Mouse (Mus musculus): ENCODE results near the gene Srgap3.

The Srgap3 gene

DNA sequence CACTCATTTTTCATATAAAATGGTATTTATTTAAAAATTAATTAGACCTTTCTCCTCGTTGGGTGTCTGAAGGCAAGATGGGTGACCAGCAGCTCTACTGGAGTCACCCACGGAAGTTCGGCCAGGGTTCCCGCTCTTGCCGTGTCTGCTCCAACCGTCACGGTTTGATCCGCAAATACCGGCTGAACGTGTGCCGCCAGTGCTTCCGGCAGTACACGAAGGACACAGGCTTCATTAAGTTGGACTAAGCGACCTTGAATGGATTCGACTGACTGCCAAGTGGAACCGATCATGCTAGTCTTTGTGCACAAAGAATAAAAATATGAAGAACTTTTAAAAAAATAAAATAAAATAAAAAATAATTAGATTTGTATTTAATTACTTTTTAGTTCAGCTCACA, 29.1 kb upstream of the Srgap3 start:
- peaks cover 27% of the 10 kb centered on the region for H3K4me1 ChIP-seq (replicated peaks; ENCODE audit: low read depth, low read length)
- H3K9me3 ChIP-seq (ENCODE audit: low read length) = no peaks in the 10 kb centered on the region
- no peak overlapping the region for H3K4me3 ChIP-seq (replicated peaks; ENCODE audit: low read length)
- TF ChIP-seq POU5F1 (IDR thresholded peaks at IDR 0.05; ENCODE audit: borderline replicate concordance, low read length) (no peak), CTCF (conservative IDR thresholded peaks at IDR 0.05; ENCODE audit: low read length) (no peak), NANOG (IDR thresholded peaks at IDR 0.05; ENCODE audit: borderline replicate concordance, low read length) (no peak)
- no peaks in the 10 kb centered on the region for H3K27me3 ChIP-seq (ENCODE audit: insufficient read depth, low read length)
- no peaks in the 10 kb centered on the region for H3K36me3 ChIP-seq (ENCODE audit: insufficient read depth, low read length)

DNA sequence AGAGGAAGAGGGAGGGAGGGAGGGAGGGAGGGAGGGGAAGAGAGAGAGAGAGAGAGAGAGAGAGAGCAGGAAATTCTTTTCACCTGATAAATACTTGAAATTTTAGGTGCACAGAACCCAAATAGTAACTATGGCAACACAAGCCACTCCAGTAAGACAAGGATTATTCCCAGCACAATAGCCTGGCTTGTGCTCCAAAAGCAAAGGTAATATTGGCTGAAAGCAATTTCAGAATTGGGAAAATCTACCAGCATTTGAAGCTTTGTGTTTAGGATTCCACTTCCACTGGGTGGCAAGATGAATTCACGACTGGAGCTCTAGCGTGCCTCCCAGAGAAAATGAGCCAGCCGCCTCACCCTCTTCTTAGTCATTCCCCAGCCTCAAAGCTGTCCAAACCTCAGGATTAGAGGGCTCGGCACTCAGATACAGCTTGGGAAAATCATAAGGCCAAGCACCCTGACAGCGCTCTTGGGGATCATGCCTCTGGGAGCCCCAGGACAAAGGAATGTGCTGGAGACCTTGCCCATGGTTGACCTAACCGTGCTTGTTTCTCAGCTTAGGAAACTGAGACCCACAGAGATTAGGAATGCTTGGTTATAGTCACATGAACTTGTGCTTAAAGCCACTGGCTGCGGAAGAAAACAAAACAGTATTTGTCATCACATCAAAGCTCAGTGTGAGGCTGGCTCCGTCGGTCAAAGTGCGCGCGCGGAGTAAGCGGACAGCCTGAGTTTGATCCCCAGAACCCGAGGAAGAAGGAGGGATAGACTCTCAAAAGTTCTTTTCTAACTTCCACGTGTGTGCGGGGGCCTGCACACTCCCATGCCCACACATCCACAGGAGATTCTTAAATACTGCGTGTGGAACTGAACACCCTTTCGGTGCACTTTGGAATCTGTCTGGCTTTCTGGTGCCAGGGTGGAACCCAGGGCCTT, 27.0 kb upstream of the Srgap3 start:
- Histone ChIP-seq H3K27me3 (ENCODE audit: insufficient read depth, low read length) (no peaks in the 10 kb centered on the region), H3K36me3 (ENCODE audit: insufficient read depth, low read length) (no peaks in the 10 kb centered on the region), H3K4me3 (replicated peaks; ENCODE audit: low read length) (peak overlapping the region; percentile 60), H3K4me1 (replicated peaks; ENCODE audit: low read depth, low read length) (peaks cover 39% of the 10 kb centered on the region), H3K9me3 (ENCODE audit: low read length) (no peaks in the 10 kb centered on the region)
- TF ChIP-seq CTCF (conservative IDR thresholded peaks at IDR 0.05; ENCODE audit: low read length) (no peak), NANOG (IDR thresholded peaks at IDR 0.05; ENCODE audit: borderline replicate concordance, low read length) (no peak), POU5F1 (IDR thresholded peaks at IDR 0.05; ENCODE audit: borderline replicate concordance, low read length) (no peak)

DNA sequence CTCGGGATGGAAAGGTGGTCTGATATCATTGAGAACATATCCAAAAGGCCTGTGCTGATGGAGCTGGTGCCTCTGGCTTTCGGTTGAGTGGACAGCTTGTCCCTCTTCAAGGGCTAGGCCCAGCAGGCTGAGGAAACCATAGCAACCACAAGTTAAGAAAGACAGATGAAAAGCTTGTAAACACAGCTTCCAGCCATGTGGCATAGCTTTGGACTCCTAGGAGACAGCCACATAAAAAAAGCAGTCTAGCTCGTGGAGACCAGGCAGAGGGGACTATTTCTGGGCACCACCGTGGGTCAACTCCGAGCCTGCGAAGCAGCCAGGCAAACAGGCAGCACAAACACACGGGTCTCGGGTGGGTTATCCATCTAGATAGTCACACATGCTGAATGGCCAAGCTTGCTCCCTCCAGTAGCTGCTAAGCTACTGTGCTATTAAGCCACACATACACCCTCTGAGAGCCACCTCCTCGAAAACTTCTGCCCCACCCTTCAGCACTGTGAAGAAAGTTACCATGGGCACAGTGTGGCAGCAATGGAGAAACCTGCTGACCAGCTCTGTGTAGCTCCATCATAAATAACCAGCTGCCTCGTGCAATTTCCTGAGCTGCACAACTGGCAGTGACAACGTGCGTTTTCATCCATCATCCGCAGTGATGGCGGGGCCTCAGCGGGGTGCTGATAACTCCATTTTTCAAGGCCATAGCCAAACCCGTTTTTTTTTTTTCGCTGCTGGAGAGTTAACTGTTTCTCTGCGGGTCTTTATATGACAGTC, 26.0 kb upstream of the Srgap3 start:
- H3K36me3 ChIP-seq (ENCODE audit: insufficient read depth, low read length) = no peaks in the 10 kb centered on the region
- H3K4me1 ChIP-seq (replicated peaks; ENCODE audit: low read depth, low read length) = peaks cover 39% of the 10 kb centered on the region
- no peaks in the 10 kb centered on the region for H3K9me3 ChIP-seq (ENCODE audit: low read length)
- no peaks in the 10 kb centered on the region for H3K27me3 ChIP-seq (ENCODE audit: insufficient read depth, low read length)
- TF ChIP-seq CTCF (conservative IDR thresholded peaks at IDR 0.05; ENCODE audit: low read length) = no peak
- no peak for TF ChIP-seq POU5F1 (IDR thresholded peaks at IDR 0.05; ENCODE audit: borderline replicate concordance, low read length)
- no peak for TF ChIP-seq NANOG (IDR thresholded peaks at IDR 0.05; ENCODE audit: borderline replicate concordance, low read length)
- H3K4me3 ChIP-seq (replicated peaks; ENCODE audit: low read length) = 0 out of 2 replicates have a peak overlapping the region, but pooled peaks have one; percentile 10

DNA sequence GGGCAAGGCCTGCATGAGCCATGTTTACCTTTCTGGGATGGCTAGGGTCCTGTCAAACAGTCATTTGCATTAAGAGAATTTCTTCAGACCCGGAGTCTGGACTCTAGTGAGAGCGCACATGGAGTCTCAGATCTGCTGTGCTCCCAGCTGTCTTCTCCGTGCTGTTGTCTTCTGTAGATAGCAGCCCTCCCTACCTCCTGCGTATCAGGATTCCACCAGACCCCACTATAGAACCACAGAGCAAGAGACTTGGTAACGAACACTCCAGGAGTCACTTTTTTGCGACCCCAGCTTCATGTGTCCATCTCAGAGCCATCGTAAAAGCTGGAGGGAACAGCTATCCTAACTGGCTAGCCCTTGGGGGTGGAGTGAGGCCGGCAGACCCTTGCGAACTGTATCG, 25.1 kb upstream of the Srgap3 start:
- peaks cover 38% of the 10 kb centered on the region for H3K4me1 ChIP-seq (replicated peaks; ENCODE audit: low read depth, low read length)
- TF ChIP-seq POU5F1 (IDR thresholded peaks at IDR 0.05; ENCODE audit: borderline replicate concordance, low read length) (no peak), NANOG (IDR thresholded peaks at IDR 0.05; ENCODE audit: borderline replicate concordance, low read length) (no peak), CTCF (conservative IDR thresholded peaks at IDR 0.05; ENCODE audit: low read length) (no peak)
- H3K27me3 ChIP-seq (ENCODE audit: insufficient read depth, low read length) = no peaks in the 10 kb centered on the region
- no peak overlapping the region for H3K4me3 ChIP-seq (replicated peaks; ENCODE audit: low read length)
- no peaks in the 10 kb centered on the region for H3K36me3 ChIP-seq (ENCODE audit: insufficient read depth, low read length)
- H3K9me3 ChIP-seq (ENCODE audit: low read length) = no peaks in the 10 kb centered on the region

DNA sequence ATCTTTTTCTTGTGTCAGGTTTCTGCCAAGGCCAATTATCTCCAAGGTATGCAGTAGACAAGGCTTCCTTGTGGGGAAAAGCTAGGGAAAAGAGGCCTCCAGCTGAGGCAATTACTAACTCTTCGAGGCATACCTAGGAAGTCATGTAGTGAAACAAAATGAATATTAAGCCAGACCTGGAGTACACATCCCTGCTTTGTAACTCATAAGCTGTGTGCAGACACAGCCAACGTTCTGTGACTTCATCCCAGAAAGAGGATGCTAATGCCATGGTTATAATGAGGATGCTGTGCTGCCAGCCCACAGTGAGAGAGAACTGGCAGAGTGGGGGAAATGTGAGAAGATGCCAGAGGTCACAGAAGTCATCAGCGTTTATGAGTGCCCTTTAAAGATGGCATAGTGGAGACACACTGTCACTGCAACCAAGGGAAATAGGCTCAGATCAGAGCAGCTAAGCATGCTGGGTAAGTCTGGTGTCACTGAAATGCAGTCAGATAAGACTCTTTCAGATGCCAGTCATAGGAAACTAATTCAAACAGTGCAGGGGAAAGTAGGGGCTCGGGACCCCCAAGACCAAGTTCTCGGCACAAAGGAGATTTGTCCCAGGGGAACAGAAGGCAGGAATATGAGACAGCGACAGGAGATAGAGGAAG, 24.2 kb upstream of the Srgap3 start:
- H3K4me3 ChIP-seq (replicated peaks; ENCODE audit: low read length) = no peak overlapping the region
- H3K36me3 ChIP-seq (ENCODE audit: insufficient read depth, low read length) = no peaks in the 10 kb centered on the region
- no peak for TF ChIP-seq POU5F1 (IDR thresholded peaks at IDR 0.05; ENCODE audit: borderline replicate concordance, low read length)
- no peak; the same call in 1 of the 2 replicates for TF ChIP-seq CTCF (conservative IDR thresholded peaks at IDR 0.05; ENCODE audit: low read length)
- no peak for TF ChIP-seq NANOG (IDR thresholded peaks at IDR 0.05; ENCODE audit: borderline replicate concordance, low read length)
- H3K9me3 ChIP-seq (ENCODE audit: low read length) = no peaks in the 10 kb centered on the region
- no peaks in the 10 kb centered on the region for H3K27me3 ChIP-seq (ENCODE audit: insufficient read depth, low read length)
- peaks cover 31% of the 10 kb centered on the region for H3K4me1 ChIP-seq (replicated peaks; ENCODE audit: low read depth, low read length)

DNA sequence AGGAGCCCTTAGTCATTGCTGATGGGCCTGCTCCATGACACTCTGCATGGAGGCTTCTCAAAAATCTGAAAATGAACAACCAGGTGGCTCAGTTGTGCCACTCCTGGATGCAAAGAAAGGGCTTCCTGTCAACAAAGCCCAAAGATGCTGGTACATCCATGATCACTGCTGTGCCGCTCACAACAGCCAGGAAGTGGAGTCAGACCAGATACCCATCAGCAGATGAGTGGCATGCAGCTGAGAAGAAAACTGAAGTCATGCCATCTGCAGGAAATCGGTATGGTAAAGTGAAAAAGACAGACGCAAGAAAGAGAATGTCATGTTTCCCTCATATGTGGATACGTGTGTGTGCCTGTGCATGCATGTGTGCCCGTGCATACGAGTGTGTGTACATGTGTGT, 20.3 kb upstream of the Srgap3 start:
- no peak overlapping the region for H3K4me3 ChIP-seq (replicated peaks; ENCODE audit: low read length)
- no peaks in the 10 kb centered on the region for H3K36me3 ChIP-seq (ENCODE audit: insufficient read depth, low read length)
- H3K27me3 ChIP-seq (ENCODE audit: insufficient read depth, low read length) = no peaks in the 10 kb centered on the region
- H3K9me3 ChIP-seq (ENCODE audit: low read length) = no peaks in the 10 kb centered on the region
- TF ChIP-seq CTCF (conservative IDR thresholded peaks at IDR 0.05; ENCODE audit: low read length) (no peak), NANOG (IDR thresholded peaks at IDR 0.05; ENCODE audit: borderline replicate concordance, low read length) (no peak), POU5F1 (IDR thresholded peaks at IDR 0.05; ENCODE audit: borderline replicate concordance, low read length) (no peak)
- H3K4me1 ChIP-seq (replicated peaks; ENCODE audit: low read depth, low read length) = peaks cover 17% of the 10 kb centered on the region

DNA sequence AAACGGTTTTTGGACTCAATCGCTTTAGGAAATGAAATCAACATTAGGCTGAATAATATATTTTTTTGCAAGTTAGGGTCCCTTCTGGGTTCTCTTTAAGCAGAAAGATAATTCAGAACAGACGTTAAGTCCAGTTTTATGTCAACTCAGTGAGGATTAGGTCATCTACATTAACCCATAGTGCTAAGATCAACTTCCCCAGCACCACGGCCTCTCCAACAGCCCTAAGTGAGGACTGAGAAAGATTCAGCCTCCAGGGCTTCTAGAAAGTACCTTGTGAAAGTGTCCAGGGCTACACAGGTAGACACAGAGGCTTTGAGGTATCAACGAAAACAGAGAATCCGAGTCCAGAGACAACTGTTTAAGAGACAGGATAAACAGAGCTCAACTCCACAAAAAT, 11.3 kb upstream of the Srgap3 start:
- H3K4me3 ChIP-seq (replicated peaks; ENCODE audit: low read length) = no peak overlapping the region
- H3K27me3 ChIP-seq (ENCODE audit: insufficient read depth, low read length) = no peaks in the 10 kb centered on the region
- peaks cover 16% of the 10 kb centered on the region for H3K4me1 ChIP-seq (replicated peaks; ENCODE audit: low read depth, low read length)
- no peaks in the 10 kb centered on the region for H3K36me3 ChIP-seq (ENCODE audit: insufficient read depth, low read length)
- no peak for TF ChIP-seq CTCF (conservative IDR thresholded peaks at IDR 0.05; ENCODE audit: low read length)
- TF ChIP-seq POU5F1 (IDR thresholded peaks at IDR 0.05; ENCODE audit: borderline replicate concordance, low read length) = no peak
- TF ChIP-seq NANOG (IDR thresholded peaks at IDR 0.05; ENCODE audit: borderline replicate concordance, low read length) = no peak
- H3K9me3 ChIP-seq (ENCODE audit: low read length) = peaks cover 6% of the 10 kb centered on the region

Measured in E14TG2a.4 (cell line).